Mouse (Mus musculus) fibroblast of lung, adult 2 months (primary cell): ENCODE data around the gene Ttn.

Source experiments
- DNase-seq: peaks from one replicate; pipeline ENCODE4 v3.0.0-alpha.2; 2011; ENCODE audit warnings: low read depth

Gene Ttn

GRCm38 (mm10) chr2:76962045-76962432, 20.3 kb downstream of the Ttn start:
- DNase-seq, result no peak

GRCm38 (mm10) chr2:76961420-76962044, 20.8 kb downstream of the Ttn start:
- DNase-seq, result no peak

- no peak for DNase-seq
These were observed 32.6 kb downstream of the Ttn start for GRCm38 (mm10) chr2:76949774-76950173.

DNA sequence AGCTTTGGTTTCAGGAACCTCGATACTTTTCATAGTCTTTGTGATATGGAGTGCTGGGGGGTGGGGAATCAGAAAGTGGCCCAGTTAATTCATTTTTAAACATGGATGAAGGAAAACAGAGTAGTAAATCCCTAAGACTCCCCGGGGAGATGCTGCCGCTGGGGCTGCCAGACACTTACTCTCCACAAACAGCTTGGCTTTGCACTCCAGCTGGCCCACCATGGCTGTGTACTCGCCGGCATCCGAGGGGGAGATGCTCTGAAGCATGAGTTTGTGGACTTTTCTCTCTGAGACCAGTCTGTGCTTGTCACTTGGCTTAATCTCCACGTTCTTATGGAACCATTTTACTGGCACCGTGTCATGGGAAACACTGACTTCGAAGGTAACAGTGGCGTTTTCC, 43.8 kb downstream of the Ttn start:
- no peak for DNase-seq

DNA sequence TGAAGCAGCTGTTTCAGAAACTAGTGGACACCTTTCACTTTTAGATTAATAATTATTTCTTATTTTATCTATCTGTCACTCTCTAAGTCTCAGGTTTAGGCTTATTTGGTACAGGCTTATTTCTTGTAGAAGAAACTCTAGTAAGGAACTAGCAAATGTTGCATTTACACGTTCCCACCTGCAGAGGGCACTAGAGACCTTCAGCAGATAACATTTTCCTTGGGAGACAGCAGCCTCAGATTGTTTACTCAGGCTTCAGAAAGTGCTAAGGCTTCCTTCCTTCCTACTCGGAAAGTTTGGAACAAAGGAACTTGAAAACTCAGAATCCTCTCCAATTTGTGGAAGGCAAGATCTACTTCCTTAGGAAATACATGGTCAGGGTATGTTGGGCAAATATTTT, 52.6 kb downstream of the Ttn start:
- peak; percentile 23 for DNase-seq

- no peak for DNase-seq
These were observed 53.5 kb downstream of the Ttn start for GRCm38 (mm10) chr2:76928816-76929215.

GRCm38 (mm10) chr2:76928298-76928697, 54.0 kb downstream of the Ttn start:
- no peak for DNase-seq

- DNase-seq, result no peak
These were observed 55.4 kb downstream of the Ttn start for GRCm38 (mm10) chr2:76926927-76927326.

GRCm38 (mm10) chr2:76914959-76915358, 67.4 kb downstream of the Ttn start:
- no peak for DNase-seq

- DNase-seq, result no peak
These were observed 73.5 kb downstream of the Ttn start for GRCm38 (mm10) chr2:76908705-76909457.

DNA sequence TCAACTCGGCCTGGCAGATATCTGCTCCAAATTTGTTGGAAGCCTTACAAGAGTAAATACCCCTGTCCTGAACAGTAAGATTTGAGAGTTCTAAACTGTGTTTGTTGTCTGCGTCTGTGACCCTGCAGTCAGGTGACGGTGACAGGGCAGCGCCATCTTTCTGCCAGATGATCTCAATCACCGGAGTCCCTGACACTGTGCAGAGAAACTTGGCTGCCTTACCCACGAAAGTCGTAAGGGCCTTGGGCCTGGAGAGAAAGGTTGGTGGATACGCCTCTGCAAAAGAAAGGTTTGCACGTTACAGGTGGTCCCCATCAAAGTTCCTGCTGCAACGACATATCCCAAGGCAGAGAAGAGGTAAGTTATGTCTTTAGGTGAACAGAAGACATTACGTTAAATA, 79.0 kb downstream of the Ttn start:
- no peak for DNase-seq

DNA sequence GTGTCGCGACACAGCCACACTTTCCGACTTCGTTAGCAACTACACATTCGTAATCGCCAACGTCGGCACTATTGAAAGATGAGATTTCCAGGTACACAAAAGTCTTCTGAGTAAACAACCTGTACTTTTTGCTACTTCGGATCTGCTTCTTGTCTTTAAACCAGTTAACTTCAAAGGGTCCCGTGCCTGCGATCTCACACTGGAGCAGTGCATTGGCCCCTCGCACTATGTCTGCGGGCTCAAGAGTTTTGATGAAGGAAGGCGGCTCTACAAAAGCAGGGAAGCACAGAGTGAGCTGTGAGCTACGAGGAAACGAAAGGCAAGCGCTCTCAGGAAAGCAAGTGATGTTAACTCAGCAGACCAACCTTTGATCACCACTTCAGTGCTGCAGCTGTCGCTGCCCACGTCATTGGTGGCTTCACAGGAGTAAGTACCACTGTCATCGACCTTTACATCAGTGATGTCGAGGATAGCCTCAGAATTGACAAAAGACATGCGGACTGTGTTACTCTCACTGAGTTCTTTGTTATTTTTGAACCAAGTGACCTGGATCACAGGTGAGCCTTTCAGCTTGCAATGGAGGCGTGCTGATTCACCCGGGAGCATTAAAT, 80.8 kb downstream of the Ttn start:
- no peak for DNase-seq

DNA sequence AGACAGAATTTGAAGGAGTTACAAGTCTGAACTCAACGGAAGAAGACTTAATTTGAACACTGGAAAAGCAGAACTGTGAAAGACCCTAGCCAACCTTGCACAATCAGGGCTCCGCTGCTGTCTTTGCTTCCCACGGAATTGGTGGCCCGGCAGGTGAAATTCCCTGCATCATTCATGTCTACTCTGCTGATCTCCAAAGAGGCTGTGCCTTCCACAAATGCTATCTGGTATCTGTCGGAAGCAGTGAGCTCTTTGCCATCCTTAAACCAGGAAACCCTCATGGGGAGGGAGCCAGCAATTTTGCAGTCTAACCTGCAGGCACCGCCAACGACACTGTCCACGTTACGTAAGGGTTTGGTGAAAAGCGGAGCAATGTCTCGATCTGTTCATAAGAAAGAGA, 82.5 kb downstream of the Ttn start:
- DNase-seq, result no peak

GRCm38 (mm10) chr2:76896990-76897389, 85.4 kb downstream of the Ttn start:
- DNase-seq, result no peak

GRCm38 (mm10) chr2:76895327-76895726, 87.0 kb downstream of the Ttn start:
- no peak for DNase-seq

DNA sequence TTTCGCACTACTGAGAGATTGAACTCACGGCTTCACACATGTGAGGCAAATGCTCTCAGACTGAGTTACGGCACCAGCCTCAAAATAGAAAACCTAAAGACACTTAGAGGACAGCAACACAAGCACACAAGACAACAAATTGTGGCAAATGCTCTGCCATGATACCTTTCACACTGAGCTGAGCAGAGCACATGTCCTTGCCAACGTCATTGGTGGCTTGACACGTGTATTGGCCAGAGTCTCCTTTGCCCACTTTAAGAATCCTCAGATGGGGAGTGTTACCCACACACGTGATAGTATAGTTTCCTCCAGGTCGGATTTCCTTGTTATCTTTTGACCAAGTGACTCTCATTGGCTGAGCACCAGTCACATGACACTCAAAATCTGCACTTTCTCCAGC, 93.6 kb downstream of the Ttn start:
- DNase-seq, result no peak

DNA sequence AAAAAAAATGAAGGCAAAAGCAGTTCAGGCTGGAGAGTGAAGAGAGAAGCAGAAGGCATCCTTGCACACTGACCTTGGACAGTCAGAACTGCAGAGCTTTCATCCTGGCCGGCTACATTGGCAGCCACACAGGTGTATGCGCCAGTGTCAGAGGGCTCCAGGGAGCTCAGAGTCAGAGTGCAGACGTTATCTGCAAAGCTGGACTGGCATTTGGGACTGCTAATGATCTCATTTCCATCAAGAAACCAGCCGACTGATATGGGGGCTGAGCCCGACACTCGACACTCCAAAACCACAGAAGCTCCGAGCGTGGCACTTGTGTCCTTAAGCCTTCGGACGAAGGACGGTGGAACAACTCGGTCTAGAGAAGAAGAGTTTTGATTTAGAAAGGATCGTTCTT, 96.5 kb downstream of the Ttn start:
- DNase-seq, result no peak

- DNase-seq, result no peak
These were observed 100.9 kb downstream of the Ttn start for GRCm38 (mm10) chr2:76881406-76881805.

DNA sequence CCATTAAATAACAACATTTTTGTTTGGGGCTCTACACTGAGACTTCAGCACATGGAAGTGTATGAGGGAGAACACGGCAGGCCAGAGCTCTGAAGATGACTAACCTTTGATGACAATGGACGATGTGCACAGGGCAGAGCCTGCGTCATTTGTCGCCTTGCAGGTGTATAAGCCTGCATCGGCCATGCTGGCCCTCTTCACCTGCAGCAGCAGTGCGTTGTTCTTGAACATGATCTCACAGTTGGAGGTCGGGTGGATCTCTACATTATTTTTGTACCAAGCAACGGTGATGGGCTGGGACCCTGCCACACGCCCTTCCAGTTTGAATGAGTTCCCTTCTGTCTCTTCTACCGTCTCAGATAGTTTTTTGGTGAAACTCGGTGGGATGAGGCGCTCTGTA, 106.8 kb downstream of the Ttn start:
- no peak for DNase-seq

GRCm38 (mm10) chr2:76866928-76867327, 115.4 kb downstream of the Ttn start:
- DNase-seq, result no peak

- no peak for DNase-seq
These were observed 116.8 kb downstream of the Ttn start for GRCm38 (mm10) chr2:76865497-76865896.

GRCm38 (mm10) chr2:76861327-76861726, 121.0 kb downstream of the Ttn start:
- DNase-seq, result no peak

- DNase-seq, result no peak
These were observed 132.3 kb downstream of the Ttn start for GRCm38 (mm10) chr2:76850066-76850465.

DNA sequence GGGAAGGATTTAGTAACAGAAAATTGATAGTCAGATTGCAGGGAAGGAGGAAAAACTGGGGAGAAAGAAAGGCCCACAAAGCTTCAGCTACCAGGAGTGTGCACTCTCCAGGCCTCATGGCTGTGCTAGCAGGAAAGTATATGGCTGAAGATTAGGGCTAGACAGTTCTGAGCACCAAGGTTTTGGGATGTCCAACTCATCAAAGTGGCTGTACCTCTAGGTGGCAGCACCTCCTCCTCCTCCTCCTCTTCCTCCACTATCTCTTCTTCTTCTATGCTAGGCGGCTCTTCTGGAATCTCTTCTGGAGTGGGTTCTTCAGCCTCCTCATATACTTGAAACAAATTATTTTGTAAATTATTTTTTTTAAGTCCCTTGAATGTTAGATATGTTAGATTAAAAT, 139.2 kb downstream of the Ttn start:
- DNase-seq, result no peak
